Mouse (Mus musculus) midbrain, embryonic 12.5 days (tissue): ENCODE data around the gene Rnf40. TPM values are rescaled to one million over a fixed set of nuclear protein-coding genes. Genes with fewer than 3 reads are reported as not detected.

Source experiments
- polyA plus RNA-seq: library from polyadenylated mRNA; unstranded; fragments of >200 nt; fragmentation: Nextera tagmentation; extraction: Ambion mirVana; gene quantifications from 2 replicates; pipeline ENCODE4 v1.2.1, GENCODE M21; 2016

Gene Rnf40
- polyA plus RNA-seq, 1 experiment from 2014 or later: 68.6 TPM

Other genes starting within 250 kb of the Rnf40 start
- 20.5 and 22.3 TPM in 2 replicates for gene Zfp768, start 243.2 kb upstream of the Rnf40 start, polyA plus RNA-seq
- gene Zfp747, start 212.7 kb upstream of the Rnf40 start, polyA plus RNA-seq: 9.0 and 10.2 TPM in 2 replicates
- 5.8 and 7.2 TPM in 2 replicates for gene 9130019O22Rik, start 201.6 kb upstream of the Rnf40 start, polyA plus RNA-seq
- 6.9 and 7.1 TPM in 2 replicates for gene E430018J23Rik, start 195.1 kb upstream of the Rnf40 start, polyA plus RNA-seq
- gene Zfp764, start 181.9 kb upstream of the Rnf40 start, polyA plus RNA-seq: 6.7 and 6.8 TPM in 2 replicates
- 31.9 and 34.0 TPM in 2 replicates for gene Zfp688, start 166.7 kb upstream of the Rnf40 start, polyA plus RNA-seq
- 18.2 and 19.3 TPM in 2 replicates for gene Zfp689, start 139.6 kb upstream of the Rnf40 start, polyA plus RNA-seq
- 63.1 and 69.2 TPM in 2 replicates for gene Prr14, start 129.2 kb upstream of the Rnf40 start, polyA plus RNA-seq
- 13.9 and 14.2 TPM in 2 replicates for gene Fbrs, start 109.6 kb upstream of the Rnf40 start, polyA plus RNA-seq
- gene Srcap, start 76.8 kb upstream of the Rnf40 start, polyA plus RNA-seq: 94.6 and 98.3 TPM in 2 replicates
- 19.4 and 20.1 TPM in 2 replicates for gene Gm42715, start 69.2 kb upstream of the Rnf40 start, polyA plus RNA-seq
- 3.5 and 6.3 TPM in 2 replicates for gene Tmem265, start 27.4 kb upstream of the Rnf40 start, polyA plus RNA-seq
- 53.6 and 54.1 TPM in 2 replicates for gene Phkg2, start 15.4 kb upstream of the Rnf40 start, polyA plus RNA-seq
- gene Ccdc189, start 172 bp upstream of the Rnf40 start, polyA plus RNA-seq: 11.9 and 16.1 TPM in 2 replicates
- 39.9 and 42.8 TPM in 2 replicates for gene Zfp629, start 27.0 kb downstream of the Rnf40 start, polyA plus RNA-seq
- gene Bcl7c, start 120.2 kb downstream of the Rnf40 start, polyA plus RNA-seq: 79.0 and 79.2 TPM in 2 replicates
- 5.5 and 5.8 TPM in 2 replicates for gene Ctf1, start 124.0 kb downstream of the Rnf40 start, polyA plus RNA-seq
- gene Ctf2, start 143.4 kb downstream of the Rnf40 start, polyA plus RNA-seq: 0.13 and 0.21 TPM in 2 replicates
- gene Fbxl19, start 155.8 kb downstream of the Rnf40 start, polyA plus RNA-seq: 10.7 and 11.1 TPM in 2 replicates
- gene Orai3, start 181.0 kb downstream of the Rnf40 start, polyA plus RNA-seq: 6.2 and 8.1 TPM in 2 replicates
- 22.9 and 23.7 TPM in 2 replicates for gene Setd1a, start 187.9 kb downstream of the Rnf40 start, polyA plus RNA-seq
- gene Gm49388, start 196.8 kb downstream of the Rnf40 start, polyA plus RNA-seq: not detected in 2 replicates
- gene Hsd3b7, start 211.8 kb downstream of the Rnf40 start, polyA plus RNA-seq: 8.1 and 8.3 TPM in 2 replicates
- 20.1 and 21.5 TPM in 2 replicates for gene Stx4a, start 235.5 kb downstream of the Rnf40 start, polyA plus RNA-seq
- 16.3 and 19.9 TPM in 2 replicates for gene Stx1b, start 235.8 kb downstream of the Rnf40 start, polyA plus RNA-seq